Mouse (Mus musculus) right cerebral cortex, postnatal 14 days (tissue): ENCODE results near the gene Lhfpl1.
"Not testable (repeated sequence)": the region's sequence is repeated elsewhere in the genome, so short reads cannot be mapped to it uniquely, and the experiment has no call there.

Experiments
- DNase-seq: peaks from one replicate; pipeline ENCODE4 v3.0.0; 2022

Gene Lhfpl1

DNA sequence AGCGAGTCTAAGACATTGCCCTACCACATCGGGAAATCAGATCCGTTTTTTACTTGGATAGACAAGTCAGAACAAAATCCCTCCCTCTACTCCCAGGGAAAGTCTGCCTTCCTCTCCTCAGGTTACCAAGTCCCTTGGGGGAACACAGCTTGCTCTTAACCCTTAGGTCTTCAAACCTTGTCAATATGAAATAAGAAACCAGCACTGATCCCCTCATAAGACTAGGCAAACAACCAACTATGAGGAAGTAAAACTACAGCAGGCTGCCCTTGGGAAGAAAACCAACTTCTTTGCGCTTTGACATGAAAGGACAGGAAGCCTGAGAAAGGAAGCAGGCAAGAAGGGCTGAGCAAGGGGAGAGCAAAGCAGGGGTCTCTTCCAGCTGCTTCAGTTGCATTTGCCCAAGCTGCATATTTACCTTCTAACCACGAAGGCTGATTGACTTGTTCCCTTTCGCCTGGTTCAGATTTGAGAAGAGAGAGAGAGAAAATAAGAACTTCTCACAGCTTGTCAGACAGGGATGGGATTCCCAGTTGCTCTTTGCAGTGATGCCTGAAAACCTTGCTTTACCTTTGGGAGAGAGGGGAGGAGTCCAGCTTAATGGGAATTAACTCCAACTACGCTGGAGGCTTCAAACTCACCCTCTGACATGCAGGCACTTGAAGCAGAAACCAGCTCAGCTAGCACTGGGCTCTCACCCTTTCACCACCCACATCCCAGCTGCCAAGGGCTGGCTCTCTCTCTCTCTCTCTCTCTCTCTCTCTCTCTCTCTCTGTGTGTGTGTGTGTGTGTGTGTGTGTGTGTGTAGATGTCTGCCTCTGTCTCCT is at the start of gene Lhfpl1:
Gene Lhfpl1 (minus strand): TSS at position 713 of the 827 bp plus-strand sequence.
- no peak for DNase-seq

- DNase-seq: no peak
Observed at GRCm38 (mm10) chrX:145371839-145372238, 22.9 kb upstream of the Lhfpl1 start.

- no peak for DNase-seq
Observed at GRCm38 (mm10) chrX:145362527-145362926, 13.6 kb upstream of the Lhfpl1 start.

- no peak for DNase-seq
Observed at GRCm38 (mm10) chrX:145342402-145342801, 6.5 kb downstream of the Lhfpl1 start.

DNA sequence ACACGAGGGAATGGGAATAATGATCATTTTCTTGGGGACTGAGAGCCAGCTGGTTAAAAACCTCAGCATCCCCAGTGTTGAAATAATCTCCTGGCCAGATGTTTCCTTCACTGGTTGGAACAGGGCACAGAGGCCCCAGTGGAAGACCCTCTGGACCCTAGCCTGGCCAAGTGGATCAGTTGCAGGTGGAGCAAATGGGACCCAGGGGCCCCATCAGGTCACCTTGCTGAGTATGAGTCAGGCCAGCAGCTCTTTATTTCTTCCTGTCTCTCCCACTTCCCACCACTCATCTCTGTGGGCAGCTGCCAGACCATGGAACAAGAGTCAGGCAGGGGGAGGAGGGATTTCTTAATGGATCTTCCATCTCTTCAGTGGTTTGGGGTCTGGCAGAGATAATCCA is 12.7 kb downstream of the Lhfpl1 start:
- DNase-seq: no peak

- peak; percentile 7 for DNase-seq
Observed at GRCm38 (mm10) chrX:145308555-145308954, 40.3 kb downstream of the Lhfpl1 start.

GRCm38 (mm10) chrX:145307174-145307573 is 41.7 kb downstream of the Lhfpl1 start:
- peak; percentile 20 for DNase-seq

DNA sequence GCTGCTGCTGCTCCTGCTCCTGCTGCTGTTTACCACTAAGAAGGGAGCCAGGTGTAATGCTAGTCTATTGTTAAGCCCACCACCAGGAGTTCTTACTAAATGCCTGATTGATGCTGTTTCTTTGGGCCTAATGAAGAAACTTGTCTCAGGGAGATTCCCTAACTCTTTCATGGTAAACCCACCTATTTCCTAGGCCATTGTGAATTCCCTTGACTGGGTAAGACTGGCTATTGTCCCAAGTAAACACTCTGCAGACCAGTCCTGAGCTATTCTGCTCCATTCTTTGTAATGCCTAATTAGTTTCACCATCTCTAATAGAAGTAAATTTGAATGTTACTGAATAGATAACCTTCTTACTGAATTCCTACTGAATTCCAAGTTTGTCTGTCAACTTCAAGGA is 48.7 kb downstream of the Lhfpl1 start:
- not testable (repeated sequence) for DNase-seq

DNA sequence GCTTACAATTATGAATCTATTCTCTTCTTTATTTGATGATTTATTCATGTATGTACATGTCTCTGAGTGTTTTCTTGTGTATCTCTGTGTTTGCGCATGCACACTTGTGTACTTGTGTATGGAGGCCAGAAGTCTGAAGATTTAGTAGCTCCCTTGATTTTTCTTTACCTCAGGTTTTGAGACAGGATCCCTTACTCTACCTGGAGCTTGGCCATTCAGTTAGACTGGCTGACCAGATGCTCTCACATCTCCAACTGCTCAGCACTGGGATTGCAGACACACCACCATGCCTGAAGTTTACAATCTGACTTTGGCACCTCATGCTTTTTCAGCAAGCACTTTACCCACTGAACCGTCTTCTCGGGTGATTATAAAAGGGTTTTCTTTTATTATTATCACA is 76.7 kb downstream of the Lhfpl1 start:
- DNase-seq: no peak

- DNase-seq: no peak
Observed at GRCm38 (mm10) chrX:145271768-145272167, 77.1 kb downstream of the Lhfpl1 start.

GRCm38 (mm10) chrX:145261803-145262202 is 87.1 kb downstream of the Lhfpl1 start:
- no peak for DNase-seq
